8 mouse cellular contexts compared by ENCODE assay signal in genomic region chr7:119185181-119185940, GRCm38 (mm10). TPM values are rescaled to one million over a fixed set of nuclear protein-coding genes. Genes with fewer than 3 reads are reported as not detected.
DNase-seq lines count a peak whose midpoint lies in the region; ATAC-seq and TF ChIP-seq lines count a peak whose summit lies in the region.

No protein-coding gene starts in this region.

- DNase-seq in cerebellum, postnatal 25 days, result peak; percentile 14 to 29
- no peak for DNase-seq in cerebellum, adult 9-11 months
- DNase-seq in stomach, postnatal 0 days (ENCODE audit: low spot score), result no peak
- DNase-seq in spleen, adult 12 weeks (ENCODE audit: low spot score), result no peak
- DNase-seq in urinary bladder, postnatal 25 days (ENCODE audit: low spot score), result no peak

- ATAC-seq in stomach, embryonic 14.5 days (ENCODE audit: insufficient number of reproducible peaks, insufficient read depth, low FRiP score, low read depth), result no peak
- no peak for ATAC-seq in stomach, postnatal 0 days (ENCODE audit: low FRiP score, low TSS enrichment)
- no peak for ATAC-seq in limb, embryonic 13.5 days (ENCODE audit: low FRiP score, low read depth)
- no peak for ATAC-seq in stomach, embryonic 16.5 days (ENCODE audit: insufficient read depth, low FRiP score)

- no peak for TF ChIP-seq CTCF in stomach, postnatal 0 days (IDR thresholded peaks at IDR 0.05; ENCODE audit: low read depth)

- no peak overlapping the region for H3K9ac ChIP-seq in stomach, embryonic 14.5 days (replicated peaks; ENCODE audit: low read depth, low read length)
- H3K9ac ChIP-seq in stomach, postnatal 0 days (ENCODE audit: low read length), result no peak overlapping the region
- no peak overlapping the region for H3K9ac ChIP-seq in limb, embryonic 13.5 days
- H3K9ac ChIP-seq in stomach, embryonic 16.5 days (ENCODE audit: low read length), result no peak overlapping the region

- no peaks in the 10 kb centered on the region for H3K36me3 ChIP-seq in stomach, embryonic 14.5 days (ENCODE audit: control insufficient read depth, insufficient read depth, low read length)
- H3K36me3 ChIP-seq in stomach, postnatal 0 days (ENCODE audit: control insufficient read depth, insufficient read depth, low read length), result no peaks in the 10 kb centered on the region
- no peaks in the 10 kb centered on the region for H3K36me3 ChIP-seq in limb, embryonic 13.5 days
- H3K36me3 ChIP-seq in stomach, embryonic 16.5 days (ENCODE audit: control insufficient read depth, insufficient read depth, low read length), result no peaks in the 10 kb centered on the region

- no peak overlapping the region for H3K27ac ChIP-seq in stomach, embryonic 14.5 days (ENCODE audit: low read length)
- no peak overlapping the region for H3K27ac ChIP-seq in stomach, postnatal 0 days (replicated peaks)
- no peak overlapping the region for H3K27ac ChIP-seq in limb, embryonic 13.5 days
- H3K27ac ChIP-seq in stomach, embryonic 16.5 days (ENCODE audit: low read length), result no peak overlapping the region

- H3K9me3 ChIP-seq in stomach, embryonic 14.5 days (ENCODE audit: control insufficient read depth, low read depth, low read length), result no peaks in the 10 kb centered on the region
- H3K9me3 ChIP-seq in stomach, postnatal 0 days (ENCODE audit: control insufficient read depth, low read length), result no peaks in the 10 kb centered on the region
- no peaks in the 10 kb centered on the region for H3K9me3 ChIP-seq in limb, embryonic 13.5 days
- no peaks in the 10 kb centered on the region for H3K9me3 ChIP-seq in stomach, embryonic 16.5 days (replicated peaks; ENCODE audit: control insufficient read depth, low read length)

- H3K27me3 ChIP-seq in stomach, embryonic 14.5 days (ENCODE audit: control insufficient read depth, insufficient read depth, low read length), result peaks cover 17% of the 10 kb centered on the region
- peaks cover 6% of the 10 kb centered on the region; the same call in 1 of the 2 replicates for H3K27me3 ChIP-seq in stomach, postnatal 0 days (ENCODE audit: control insufficient read depth, insufficient read depth, low read length)
- peaks cover 66% of the 10 kb centered on the region for H3K27me3 ChIP-seq in limb, embryonic 13.5 days
- H3K27me3 ChIP-seq in stomach, embryonic 16.5 days (ENCODE audit: control insufficient read depth, insufficient read depth, low read length), result peaks cover 36% of the 10 kb centered on the region

- H3K4me1 ChIP-seq in stomach, embryonic 14.5 days (ENCODE audit: control insufficient read depth, insufficient read depth, low read length), result no peaks in the 10 kb centered on the region
- no peaks in the 10 kb centered on the region for H3K4me1 ChIP-seq in stomach, postnatal 0 days (replicated peaks; ENCODE audit: control insufficient read depth, insufficient read depth)
- H3K4me1 ChIP-seq in limb, embryonic 13.5 days, result peaks cover 6% of the 10 kb centered on the region; the same call in 1 of the 2 replicates
- H3K4me1 ChIP-seq in stomach, embryonic 16.5 days (ENCODE audit: control insufficient read depth, insufficient read depth, low read length), result no peaks in the 10 kb centered on the region

- H3K4me2 ChIP-seq in stomach, embryonic 14.5 days (replicated peaks; ENCODE audit: low read depth, low read length), result peak overlapping the region; percentile 67
- H3K4me2 ChIP-seq in stomach, postnatal 0 days (replicated peaks; ENCODE audit: low read depth), result no peak overlapping the region
- H3K4me2 ChIP-seq in limb, embryonic 13.5 days (replicated peaks), result peak overlapping the region; percentile 87
- H3K4me2 ChIP-seq in stomach, embryonic 16.5 days (ENCODE audit: low read depth, low read length), result peak overlapping the region; percentile 69; the same call in 1 of the 2 replicates

- WGBS in stomach, embryonic 14.5 days, result 5% methylated on average over 23 of the region's 23 CpGs
- WGBS in stomach, postnatal 0 days, result 5% methylated on average over 23 of the region's 23 CpGs
- 3% methylated on average over 23 of the region's 23 CpGs for WGBS in limb, embryonic 13.5 days
- WGBS in stomach, embryonic 16.5 days, result 4% methylated on average over 23 of the region's 23 CpGs

- no peak overlapping the region for H3K4me3 ChIP-seq in stomach, embryonic 14.5 days (ENCODE audit: low read depth, low read length)
- H3K4me3 ChIP-seq in stomach, postnatal 0 days (ENCODE audit: low read depth, low read length), result no peak overlapping the region
- peak overlapping the region; percentile 48 for H3K4me3 ChIP-seq in limb, embryonic 13.5 days
- H3K4me3 ChIP-seq in stomach, embryonic 16.5 days (replicated peaks; ENCODE audit: low read length), result no peak overlapping the region

- TF ChIP-seq EP300 in stomach, postnatal 0 days (optimal IDR thresholded peaks at IDR 0.05), result no peak

RNA-seq across cellular contexts. Expression of gene Gpr139, which starts 1.0 kb away (rescaled TPM):
- polyA plus RNA-seq in stomach, embryonic 14.5 days (2014; fragmentation: Nextera tagmentation; extraction: Ambion mirVana), result not detected in 2 replicates
- 0.02 TPM in 1 of 2 replicates, not detected in the other for polyA plus RNA-seq in stomach, postnatal 0 days (2015; fragmentation: Nextera tagmentation; extraction: Ambion mirVana)
- polyA plus RNA-seq in limb, embryonic 13.5 days (2015; fragmentation: Nextera tagmentation; extraction: Ambion mirVana), result not detected in 2 replicates
- polyA plus RNA-seq in stomach, embryonic 16.5 days (2015; fragmentation: Nextera tagmentation; extraction: Ambion mirVana), result 0.06 TPM in 1 of 2 replicates, not detected in the other

Comparison
In these comparisons a context has a peak if more than half of its experiments do, and no peak if none do; other contexts are left out.
1. DNase-seq: peak in cerebellum, postnatal 25 days (2 of 2); none in cerebellum, adult 9-11 months (single experiment), stomach, postnatal 0 days (single experiment), spleen, adult 12 weeks (single experiment) and urinary bladder, postnatal 25 days (single experiment).